Mouse (Mus musculus) embryonic facial prominence, embryonic 15.5 days (tissue): Measurements from ENCODE around the gene Glud1. TPM values are rescaled to one million over a fixed set of nuclear protein-coding genes. Genes with fewer than 3 reads are reported as not detected.
A peak's percentile ranks its signal among the peaks of the same experiment; 100 is the strongest.
"Not testable (repeated sequence)": the region's sequence is repeated elsewhere in the genome, so short reads cannot be mapped to it uniquely, and the experiment has no call there.

ENCODE experiments used
- ATAC-seq: fragments of 200-750 bp; cut with Nextera tagmentation; 2 replicates; pipeline ENCODE4 v1.8.0; 2017; ENCODE audit warnings: low read depth, moderate TSS enrichment; ENCODE audit not compliant: insufficient number of reproducible peaks, low FRiP score, low TSS enrichment
- H3K27ac ChIP-seq: fragments of 300-500 bp; sonication (generic); replicated peaks from 2 replicates; pipeline ENCODE4 v1.5.1; 2015; ENCODE audit warnings: mild to moderate bottlenecking, inconsistent platforms
- H3K27me3 ChIP-seq: fragments of 300-500 bp; sonication (generic); 2 replicates; pipeline ENCODE4 v1.6.1; 2015; ENCODE audit warnings: inconsistent platforms
- H3K36me3 ChIP-seq: fragments of 300-500 bp; sonication (generic); 2 replicates; pipeline ENCODE4 v1.6.1; 2015; ENCODE audit warnings: mild to moderate bottlenecking, inconsistent platforms
- H3K4me1 ChIP-seq: fragments of 300-500 bp; sonication (generic); 2 replicates; pipeline ENCODE4 v1.6.1; 2015; ENCODE audit warnings: inconsistent platforms
- H3K4me2 ChIP-seq: fragments of 300-500 bp; sonication (generic); replicated peaks from 2 replicates; pipeline ENCODE4 v1.6.1; 2015; ENCODE audit warnings: mild to moderate bottlenecking, inconsistent platforms
- H3K4me3 ChIP-seq: fragments of 300-500 bp; sonication (generic); replicated peaks from 2 replicates; pipeline ENCODE4 v1.5.1; 2015; ENCODE audit warnings: mild to moderate bottlenecking, inconsistent platforms
- H3K9ac ChIP-seq: fragments of 300-500 bp; sonication (generic); 2 replicates; pipeline ENCODE4 v1.6.1; 2015; ENCODE audit warnings: inconsistent platforms
- H3K9me3 ChIP-seq: fragments of 300-500 bp; sonication (generic); replicated peaks from 2 replicates; pipeline ENCODE4 v1.6.1; 2016; ENCODE audit warnings: inconsistent platforms
- WGBS: fragments of 180-500 bp; shearing (Covaris S2); methylation state at CpG from one replicate; pipeline ENCODE4 v1.1.7; 2015; 5-methylcytosine and 5-hydroxymethylcytosine counted together
- polyA plus RNA-seq: library from polyadenylated mRNA; unstranded; fragments of >200 nt; fragmentation: Nextera tagmentation; extraction: Ambion mirVana; gene quantifications from 2 replicates; pipeline ENCODE4 v1.2.1, GENCODE M21; 2015

Gene Glud1
- polyA plus RNA-seq, 1 experiment from 2014 or later, result 73.8 TPM

DNA sequence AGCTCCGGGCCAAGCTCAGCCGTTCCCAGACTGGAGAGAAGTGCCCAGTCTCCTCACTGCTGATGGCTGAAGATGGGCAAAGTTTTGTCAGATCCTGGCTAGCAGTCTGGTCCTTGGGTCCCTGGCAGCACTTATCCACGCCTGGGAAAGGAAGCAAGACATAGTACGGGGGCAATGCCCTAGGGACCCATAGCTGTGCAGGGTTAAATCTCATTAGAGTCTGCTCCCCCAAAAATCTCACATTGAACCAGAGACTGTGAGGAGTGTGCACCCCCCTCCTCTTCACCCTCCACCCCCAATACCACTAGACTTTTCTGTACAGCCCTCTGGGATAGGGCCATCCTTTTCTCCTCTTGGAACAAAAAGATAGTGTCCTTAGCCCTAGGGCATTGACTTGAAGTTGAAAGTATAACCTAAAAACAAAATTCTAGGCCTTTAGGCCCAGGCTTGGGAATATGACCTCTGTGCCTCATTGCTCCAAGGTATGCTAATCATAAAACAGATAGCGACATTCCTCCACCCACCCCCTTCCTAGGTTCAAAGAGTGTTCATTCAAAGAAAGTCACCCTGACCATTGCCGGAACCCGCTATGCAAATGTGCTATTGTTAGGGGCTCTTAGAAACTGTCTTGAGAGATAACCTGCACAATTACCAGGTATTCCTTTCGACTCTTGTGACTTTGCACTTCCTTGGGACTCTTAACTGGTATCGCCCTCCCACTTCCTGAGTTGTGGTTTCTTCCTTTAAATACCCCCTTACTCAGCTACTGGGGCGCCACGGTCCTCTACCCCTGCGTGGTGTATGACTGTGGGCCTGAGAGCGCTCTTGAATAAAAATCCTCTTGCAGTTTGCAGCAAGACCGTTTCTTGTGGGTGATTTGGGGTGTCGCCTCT lies 54.0 kb downstream of the Glud1 start:
- Histone ChIP-seq H3K4me2 (peak overlapping the region; percentile 65), H3K27ac (peak overlapping the region; percentile 59; the same call in 1 of the 2 replicates), H3K4me3 (peak overlapping the region; percentile 40), H3K4me1 (peaks cover 18% of the 10 kb centered on the region), H3K9ac (0 out of 2 replicates have a peak overlapping the region, but pooled peaks have one; percentile 21)
- ATAC-seq, H3K9me3 ChIP-seq, H3K36me3 ChIP-seq, H3K27me3 ChIP-seq: not testable (repeated sequence)
- WGBS, result 71% methylated on average over 15 of the region's 15 CpGs

- Histone ChIP-seq H3K4me2 (no peak overlapping the region), H3K4me3 (no peak overlapping the region), H3K4me1 (peaks cover 18% of the 10 kb centered on the region), H3K9me3 (no peaks in the 10 kb centered on the region), H3K27ac (no peak overlapping the region), H3K9ac (no peak overlapping the region), H3K36me3 (no peaks in the 10 kb centered on the region), H3K27me3 (no peaks in the 10 kb centered on the region)
- ATAC-seq, result no peak
- WGBS, result 89% methylated on average over 2 of the region's 2 CpGs
These were observed 54.6 kb downstream of the Glud1 start for GRCm38 (mm10) chr14:34365147-34365507.

GRCm38 (mm10) chr14:34370203-34370602 lies 59.7 kb downstream of the Glud1 start:
- ATAC-seq, result no peak
- no peaks in the 10 kb centered on the region for H3K9me3 ChIP-seq
- H3K27ac ChIP-seq, result no peak overlapping the region
- H3K27me3 ChIP-seq, result no peaks in the 10 kb centered on the region
- 57% methylated on average over 3 of the region's 3 CpGs for WGBS
- H3K36me3 ChIP-seq, result no peaks in the 10 kb centered on the region
- H3K9ac ChIP-seq, result no peak overlapping the region
- peaks cover 10% of the 10 kb centered on the region for H3K4me1 ChIP-seq
- H3K4me3 ChIP-seq, result no peak overlapping the region
- H3K4me2 ChIP-seq, result no peak overlapping the region

DNA sequence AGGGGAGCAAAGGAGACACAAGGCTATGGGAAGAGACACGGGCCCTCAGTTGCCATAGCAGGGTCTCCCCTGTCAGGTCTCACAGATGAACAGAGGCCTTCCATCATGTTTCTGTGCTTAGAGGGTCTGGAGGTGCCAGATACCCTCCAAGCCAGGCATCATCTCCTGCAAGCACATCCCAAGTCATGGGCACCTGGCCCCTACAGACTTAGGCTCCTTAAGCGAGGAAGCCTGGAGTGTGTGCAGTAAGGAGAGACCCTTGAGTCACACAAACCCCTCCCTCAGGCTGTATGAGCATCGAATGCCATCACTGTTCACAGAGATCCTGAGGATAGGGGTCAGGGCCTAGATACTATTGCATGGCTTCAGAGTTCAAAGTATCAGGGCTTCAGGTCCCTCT lies 60.4 kb downstream of the Glud1 start:
- H3K27me3 ChIP-seq, result no peaks in the 10 kb centered on the region
- no peak overlapping the region for H3K9ac ChIP-seq
- no peak overlapping the region for H3K4me2 ChIP-seq
- WGBS, result 86% methylated on average over 3 of the region's 3 CpGs
- H3K9me3 ChIP-seq, result no peaks in the 10 kb centered on the region
- no peaks in the 10 kb centered on the region for H3K36me3 ChIP-seq
- H3K27ac ChIP-seq, result no peak overlapping the region
- H3K4me3 ChIP-seq, result no peak overlapping the region
- no peak for ATAC-seq
- H3K4me1 ChIP-seq, result peaks cover 10% of the 10 kb centered on the region

- H3K4me1 ChIP-seq, result peaks cover 15% of the 10 kb centered on the region
- no peaks in the 10 kb centered on the region for H3K9me3 ChIP-seq
- H3K4me3 ChIP-seq, result no peak overlapping the region
- WGBS, result 71% methylated on average over 2 of the region's 2 CpGs
- no peak overlapping the region for H3K9ac ChIP-seq
- no peak overlapping the region for H3K27ac ChIP-seq
- no peak for ATAC-seq
- no peak overlapping the region for H3K4me2 ChIP-seq
- H3K36me3 ChIP-seq, result no peaks in the 10 kb centered on the region
- H3K27me3 ChIP-seq, result no peaks in the 10 kb centered on the region
These were observed 61.2 kb downstream of the Glud1 start for GRCm38 (mm10) chr14:34371763-34372162.

DNA sequence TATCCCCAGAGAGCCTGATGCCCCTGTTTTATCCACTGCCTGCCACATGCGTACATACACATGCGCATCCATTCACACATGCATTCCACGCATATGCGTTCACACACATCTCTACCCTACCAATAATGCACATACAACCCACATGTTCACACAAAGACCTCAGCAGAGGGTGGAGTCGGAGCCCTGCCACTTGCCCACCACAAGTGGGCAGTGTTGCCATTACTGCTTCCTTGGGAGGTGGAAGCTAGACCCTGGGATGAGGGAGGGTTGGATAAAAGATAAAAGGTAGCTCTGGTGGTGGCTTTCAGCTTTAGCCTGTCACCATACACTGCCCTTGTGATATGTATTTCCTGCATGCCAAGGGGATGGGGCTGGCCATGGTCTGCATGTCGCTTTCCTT lies 62.1 kb downstream of the Glud1 start:
- no peaks in the 10 kb centered on the region for H3K36me3 ChIP-seq
- 81% methylated on average over 6 of the region's 6 CpGs for WGBS
- H3K27me3 ChIP-seq, result no peaks in the 10 kb centered on the region
- H3K4me3 ChIP-seq, result no peak overlapping the region
- no peak overlapping the region for H3K4me2 ChIP-seq
- peaks cover 15% of the 10 kb centered on the region for H3K4me1 ChIP-seq
- H3K9me3 ChIP-seq, result no peaks in the 10 kb centered on the region
- H3K27ac ChIP-seq, result no peak overlapping the region
- ATAC-seq, result no peak
- no peak overlapping the region for H3K9ac ChIP-seq

GRCm38 (mm10) chr14:34373581-34373980 lies 63.1 kb downstream of the Glud1 start:
- H3K9ac ChIP-seq, result no peak overlapping the region

DNA sequence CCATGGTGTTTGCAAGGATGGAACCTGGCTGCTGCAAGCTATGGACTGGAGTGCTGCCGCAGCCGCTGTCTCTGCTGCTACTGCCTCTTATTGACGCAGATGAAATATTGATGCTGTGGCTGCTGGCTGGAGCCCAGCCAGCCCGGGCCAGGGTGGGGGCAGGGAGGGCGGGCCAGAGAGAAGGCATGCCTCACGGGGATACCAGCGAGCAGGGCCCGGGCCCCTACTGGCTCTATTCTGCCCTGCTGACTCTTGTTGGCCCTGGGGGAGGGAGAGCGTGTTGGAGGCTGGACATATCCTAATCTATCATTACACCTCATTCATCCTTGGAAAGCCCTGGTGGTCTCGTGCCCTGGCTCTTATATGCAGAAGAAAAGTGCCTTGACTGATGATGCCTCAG lies 64.0 kb downstream of the Glud1 start, which contains the start of gene Sncg:
Gene Sncg (minus strand): TSS at position 213 of the 400 bp plus-strand sequence.
- no peak for ATAC-seq
- Histone ChIP-seq H3K9me3 (no peaks in the 10 kb centered on the region), H3K27me3 (no peaks in the 10 kb centered on the region), H3K4me1 (peaks cover 27% of the 10 kb centered on the region), H3K4me2 (0 out of 2 replicates have a peak within 1 kb of the TSS, but pooled peaks have one; percentile 1), H3K36me3 (no peaks in the 10 kb centered on the region), H3K9ac (no peak within 1 kb of the TSS), H3K4me3 (peak within 1 kb of the TSS; percentile 3; the same call in 1 of the 2 replicates), H3K27ac (no peak within 1 kb of the TSS)
- 54% methylated on average over 10 of the region's 10 CpGs for WGBS

More at GRCm38 (mm10) chr14:34373581-34373980, 63.1 kb downstream of the Glud1 start:
- Histone ChIP-seq H3K4me3 (no peak overlapping the region), H3K9me3 (no peaks in the 10 kb centered on the region), H3K4me2 (no peak overlapping the region), H3K36me3 (no peaks in the 10 kb centered on the region), H3K27ac (no peak overlapping the region), H3K4me1 (peaks cover 21% of the 10 kb centered on the region), H3K27me3 (no peaks in the 10 kb centered on the region)
- WGBS, result 79% methylated on average over 6 of the region's 6 CpGs
- ATAC-seq, result no peak

GRCm38 (mm10) chr14:34375415-34375904 lies 64.9 kb downstream of the Glud1 start, which contains the start of gene Mmrn2:
Gene Mmrn2, plus strand, starts transcription at chr14:34375465.
- Histone ChIP-seq H3K36me3 (no peaks in the 10 kb centered on the region), H3K4me2 (0 out of 2 replicates have a peak within 1 kb of the TSS, but pooled peaks have one; percentile 1), H3K4me1 (peaks cover 27% of the 10 kb centered on the region), H3K9ac (no peak within 1 kb of the TSS), H3K27me3 (no peaks in the 10 kb centered on the region), H3K4me3 (peak within 1 kb of the TSS; percentile 3; the same call in 1 of the 2 replicates), H3K9me3 (no peaks in the 10 kb centered on the region), H3K27ac (no peak within 1 kb of the TSS)
- WGBS, result 80% methylated on average over 13 of the region's 13 CpGs
- ATAC-seq, result no peak

- H3K4me3 ChIP-seq, result peak overlapping the region; percentile 3; the same call in 1 of the 2 replicates
- WGBS, result 60% methylated on average over 5 of the region's 5 CpGs
- H3K36me3 ChIP-seq, result no peaks in the 10 kb centered on the region
- ATAC-seq, result no peak
- H3K4me1 ChIP-seq, result peaks cover 27% of the 10 kb centered on the region
- no peaks in the 10 kb centered on the region for H3K9me3 ChIP-seq
- no peak overlapping the region for H3K9ac ChIP-seq
- H3K27me3 ChIP-seq, result no peaks in the 10 kb centered on the region
- H3K27ac ChIP-seq, result no peak overlapping the region
- 0 out of 2 replicates have a peak overlapping the region, but pooled peaks have one; percentile 1 for H3K4me2 ChIP-seq
These were observed 65.4 kb downstream of the Glud1 start for GRCm38 (mm10) chr14:34375941-34376340.

DNA sequence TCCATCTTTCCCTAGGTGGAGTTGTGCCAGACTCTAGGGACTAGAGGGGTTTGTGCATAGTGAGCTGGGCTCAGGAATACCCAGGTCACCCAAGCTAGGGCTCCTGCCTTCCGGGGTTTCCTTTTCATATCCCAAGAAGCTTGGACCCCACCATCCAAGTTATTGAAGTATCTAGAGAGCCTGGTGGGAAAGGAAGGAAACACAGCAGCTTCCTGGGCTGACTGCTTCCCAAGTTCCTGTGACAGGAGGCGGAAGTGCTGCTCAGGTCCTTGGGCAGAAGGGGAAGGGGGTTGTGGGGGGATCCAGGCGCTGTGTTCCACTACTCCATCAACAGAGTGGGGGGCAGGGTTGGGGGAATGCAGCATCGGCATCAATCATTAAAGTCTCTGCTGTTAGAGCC lies 66.6 kb downstream of the Glud1 start:
- Histone ChIP-seq H3K4me2 (no peak overlapping the region), H3K4me3 (no peak overlapping the region)

More for the DNA sequence above, 66.6 kb downstream of the Glud1 start:
- Histone ChIP-seq H3K9ac (no peak overlapping the region), H3K36me3 (no peaks in the 10 kb centered on the region), H3K9me3 (no peaks in the 10 kb centered on the region), H3K27ac (no peak overlapping the region), H3K27me3 (no peaks in the 10 kb centered on the region), H3K4me1 (peaks cover 27% of the 10 kb centered on the region)
- no peak for ATAC-seq
- WGBS, result 72% methylated on average over 4 of the region's 4 CpGs
